Mouse (Mus musculus) kidney, postnatal 14 days (tissue): ENCODE measurements around the gene Gm10197.

Experiments
- DNase-seq: peaks from one replicate; pipeline ENCODE4 v3.0.0; 2022; ENCODE audit warnings: mixed read lengths

Gene Gm10197

DNA sequence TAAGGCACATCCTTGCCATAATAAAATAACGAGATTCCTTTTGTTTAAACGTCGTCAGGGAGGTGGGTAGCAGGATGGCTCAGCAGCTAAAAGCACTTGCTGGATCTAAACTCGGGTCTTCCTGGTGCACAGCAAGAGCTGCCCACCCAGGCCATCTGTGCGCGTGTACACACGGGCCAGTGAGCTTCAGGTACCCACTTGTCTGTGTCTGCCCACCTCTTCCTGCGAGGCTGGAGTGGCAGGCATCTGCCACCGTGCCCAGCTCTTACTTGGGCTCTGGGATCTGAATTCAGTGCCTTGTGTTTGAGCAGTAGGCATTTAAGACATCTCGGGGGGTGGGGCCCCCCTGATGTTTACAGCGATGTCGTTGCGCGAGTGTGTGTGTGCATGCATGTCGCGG, 16.5 kb downstream of the Gm10197 start:
- DNase-seq = no peak

DNA sequence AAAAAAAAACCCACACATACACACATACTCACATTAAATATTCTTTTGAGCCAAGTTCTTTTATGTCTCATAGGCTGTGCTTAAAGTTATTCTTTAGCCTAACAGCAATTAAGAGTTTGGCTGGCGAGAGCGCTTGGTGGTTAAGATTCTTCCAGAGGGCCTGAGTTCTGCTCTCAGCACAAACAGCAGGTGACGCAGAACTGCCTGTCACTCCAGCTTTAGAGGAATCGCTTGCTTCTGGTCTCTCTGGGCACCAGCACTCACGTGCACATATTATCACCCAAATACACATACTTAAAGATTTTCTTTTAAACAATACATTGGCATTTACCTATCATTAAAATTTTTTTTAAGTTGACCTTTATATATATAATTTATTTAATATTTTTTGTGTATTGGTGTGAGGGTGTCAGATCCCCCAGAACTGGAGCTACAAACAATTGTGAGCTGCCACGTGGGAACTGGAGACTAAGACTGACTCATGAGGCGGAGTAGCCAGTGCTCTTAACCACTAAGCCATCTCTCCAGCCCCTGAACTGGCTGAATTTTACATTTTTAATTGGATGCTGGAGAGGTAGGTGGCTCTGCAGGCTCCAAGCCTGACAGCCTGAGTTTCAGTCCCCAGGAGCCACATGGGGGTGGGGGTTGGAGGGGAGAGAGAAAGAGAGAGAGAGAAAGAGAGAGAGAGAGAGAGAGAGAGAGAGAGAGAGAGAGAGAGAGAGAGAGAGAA, 17.1 kb downstream of the Gm10197 start:
- no peak for DNase-seq

DNA sequence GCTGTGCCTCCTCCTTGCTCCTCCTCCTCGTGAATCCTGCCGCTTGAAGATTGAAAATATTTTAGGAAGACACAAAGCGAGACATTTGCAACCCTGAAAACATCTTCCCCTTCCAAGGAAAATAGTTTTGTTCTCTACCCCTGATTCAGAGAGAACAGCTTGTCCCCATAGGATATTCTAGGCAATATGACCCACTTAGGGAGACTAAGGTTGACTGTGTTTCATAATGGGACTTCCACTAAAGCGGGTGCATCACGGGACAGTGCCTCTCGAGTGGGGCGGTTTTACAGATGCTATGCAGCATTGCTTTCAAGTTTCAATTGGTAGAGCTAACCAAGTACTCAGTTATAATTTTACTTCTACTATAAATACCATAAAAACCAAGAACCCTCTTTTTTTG, 17.7 kb downstream of the Gm10197 start:
- DNase-seq = no peak

DNA sequence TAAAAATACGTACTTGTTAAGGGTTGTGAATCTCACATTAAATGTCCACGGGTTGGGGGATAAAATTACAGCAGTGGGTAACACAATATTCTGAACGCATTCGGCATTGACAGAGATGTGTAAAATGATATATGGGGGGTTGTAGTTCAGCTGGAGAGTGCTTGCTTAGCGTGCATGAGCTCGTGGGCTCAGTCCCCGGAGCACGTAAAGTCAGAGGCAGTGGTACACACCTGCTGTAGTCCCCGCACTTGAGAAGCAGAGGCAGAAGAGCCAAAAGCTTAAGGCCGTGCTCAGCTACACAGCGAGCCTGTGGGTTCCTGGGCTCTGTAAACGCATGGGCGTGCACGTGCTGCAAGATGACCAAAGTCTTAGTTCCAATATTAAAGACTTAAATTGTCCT, 25.8 kb downstream of the Gm10197 start:
- no peak for DNase-seq

DNA sequence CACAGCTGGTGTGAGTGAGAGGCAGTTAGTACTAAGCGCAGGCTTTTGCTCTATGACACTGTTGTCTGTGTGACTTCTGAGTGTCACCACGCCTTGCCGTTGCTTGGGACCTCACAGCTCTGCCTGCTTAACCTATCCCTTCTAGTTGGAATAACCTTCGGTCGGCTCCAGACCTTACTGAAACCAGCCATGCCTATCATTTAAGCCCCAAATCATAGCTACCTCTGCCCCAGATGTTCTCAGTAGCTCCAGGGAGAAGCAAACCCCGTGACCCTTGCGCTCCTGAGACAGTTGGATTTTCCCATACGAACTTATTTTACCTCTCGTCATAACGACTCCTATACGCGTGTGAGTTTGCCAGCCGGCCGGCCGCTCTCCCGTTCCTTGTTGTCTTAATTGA, 27.5 kb downstream of the Gm10197 start:
- peak; percentile 46 for DNase-seq

DNA sequence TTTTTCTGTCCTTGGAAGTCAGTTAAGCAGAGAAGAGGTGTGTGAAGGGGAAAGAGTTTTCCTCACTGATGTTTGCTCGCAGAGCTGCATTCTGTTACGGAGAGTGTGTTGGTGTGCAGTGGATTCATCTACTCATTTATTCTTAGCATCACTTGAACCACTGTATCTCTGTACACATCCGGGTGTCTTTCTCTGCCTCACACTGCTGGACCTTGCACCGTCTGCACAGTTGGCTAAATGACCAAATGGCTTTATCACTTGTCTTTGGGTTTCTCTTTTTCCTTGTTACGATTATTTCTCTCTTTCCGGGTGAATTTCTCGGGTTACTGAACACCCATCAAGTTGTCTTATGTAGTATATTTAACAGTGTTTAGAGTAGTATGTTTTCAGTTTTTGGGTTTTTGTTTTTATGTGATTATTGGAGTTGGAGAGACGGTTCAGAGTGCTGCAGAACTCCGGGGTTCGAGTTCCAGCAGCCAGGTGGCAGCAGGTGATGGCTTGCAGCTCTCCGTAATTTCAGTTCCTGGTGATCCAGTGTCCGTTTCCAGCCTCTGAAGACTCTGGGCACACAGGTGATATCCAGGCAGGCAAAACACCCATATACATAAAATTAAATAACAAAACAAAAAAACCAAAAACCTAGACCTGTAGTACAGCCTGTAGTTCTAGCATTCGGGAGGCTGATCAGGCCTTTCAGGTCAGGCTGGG, 28.2 kb downstream of the Gm10197 start:
- DNase-seq = no peak

DNA sequence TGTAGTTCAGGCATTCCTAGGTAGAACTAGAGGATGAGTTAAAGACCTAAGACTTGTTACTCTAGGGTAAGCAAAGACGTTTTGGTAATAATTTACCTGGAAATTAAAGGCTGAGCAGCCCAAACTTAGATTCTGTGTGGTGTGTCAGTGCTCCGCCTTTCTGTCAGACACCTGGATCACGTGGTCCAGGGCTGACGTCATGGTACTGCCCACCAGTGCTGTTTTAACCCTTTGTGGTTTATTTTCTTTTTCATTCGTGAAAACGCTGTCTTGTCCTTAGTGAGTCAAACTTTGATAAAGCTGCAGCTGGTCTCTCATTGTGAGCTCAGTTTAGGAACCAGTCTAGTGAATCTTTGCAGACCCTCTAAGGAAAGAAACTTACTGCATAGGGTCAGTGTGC, 31.1 kb downstream of the Gm10197 start:
- DNase-seq = peak; percentile 77

DNA sequence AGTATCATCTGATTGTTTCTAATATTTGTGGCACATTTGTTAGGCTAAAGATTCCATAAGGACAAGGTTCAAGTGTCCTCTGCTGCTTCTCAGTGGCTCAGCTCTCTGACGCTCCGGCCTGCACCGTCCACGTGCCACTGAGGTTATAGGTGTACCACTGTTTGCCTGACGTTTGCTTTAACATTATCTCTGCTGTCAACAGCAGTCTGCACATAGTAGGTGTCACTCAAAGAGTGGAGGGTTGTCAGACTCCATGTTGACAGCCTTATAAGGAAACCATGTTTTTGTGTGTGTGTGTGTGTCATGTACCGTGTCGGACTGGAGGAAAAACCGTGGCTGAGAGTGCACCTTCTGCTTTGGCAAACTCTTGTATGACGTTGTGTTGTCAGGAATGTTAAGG, 36.3 kb downstream of the Gm10197 start:
- DNase-seq = no peak

DNA sequence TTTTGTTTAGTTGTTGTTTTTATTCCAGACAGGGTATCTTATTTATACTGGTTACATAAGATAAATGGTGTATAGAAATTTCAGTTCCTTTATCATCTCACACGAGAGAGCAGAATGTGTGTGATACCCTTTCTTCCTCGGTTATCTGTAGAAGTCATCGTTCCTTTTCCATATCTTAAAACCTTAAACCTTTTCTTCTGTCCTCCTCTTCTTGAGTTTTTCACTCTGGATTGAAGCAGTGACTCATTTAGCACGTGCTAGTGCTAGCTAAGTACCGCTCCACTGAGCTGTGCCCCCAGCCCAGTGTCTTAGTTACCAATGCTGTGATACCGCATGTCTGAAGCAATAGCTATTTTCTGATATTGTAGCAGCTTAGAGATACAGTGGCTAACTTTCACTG, 37.8 kb downstream of the Gm10197 start:
- DNase-seq = no peak

DNA sequence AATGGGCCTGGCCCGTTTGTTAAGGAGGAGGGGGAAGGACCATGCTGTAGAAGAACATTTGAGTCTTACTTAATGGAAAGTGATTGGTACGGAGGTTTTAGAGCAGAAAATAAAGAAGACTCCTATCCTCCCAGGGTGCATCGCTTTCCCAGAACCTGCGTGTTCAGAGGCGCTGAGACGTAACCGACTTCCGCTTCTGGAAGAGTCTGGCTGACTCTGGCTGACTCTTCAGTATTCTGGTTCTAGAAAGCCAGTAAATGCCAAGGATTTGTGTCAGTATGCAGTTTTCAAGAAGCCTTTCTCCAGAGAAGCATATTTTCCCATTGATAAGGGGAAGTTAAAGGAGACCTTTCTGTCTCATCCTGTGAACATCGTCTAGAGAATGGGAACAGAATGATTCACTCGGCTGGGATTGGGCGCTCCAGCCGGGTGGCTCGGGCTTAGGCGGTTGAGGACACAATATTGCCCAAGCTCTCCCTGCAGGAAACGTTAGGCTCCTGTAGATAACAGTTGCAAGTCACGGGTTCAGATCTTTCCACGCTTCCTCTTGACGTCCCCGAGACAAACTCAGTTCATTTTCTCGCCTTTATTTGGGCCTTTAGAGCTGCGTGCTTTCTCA, 39.6 kb downstream of the Gm10197 start:
- DNase-seq = no peak

DNA sequence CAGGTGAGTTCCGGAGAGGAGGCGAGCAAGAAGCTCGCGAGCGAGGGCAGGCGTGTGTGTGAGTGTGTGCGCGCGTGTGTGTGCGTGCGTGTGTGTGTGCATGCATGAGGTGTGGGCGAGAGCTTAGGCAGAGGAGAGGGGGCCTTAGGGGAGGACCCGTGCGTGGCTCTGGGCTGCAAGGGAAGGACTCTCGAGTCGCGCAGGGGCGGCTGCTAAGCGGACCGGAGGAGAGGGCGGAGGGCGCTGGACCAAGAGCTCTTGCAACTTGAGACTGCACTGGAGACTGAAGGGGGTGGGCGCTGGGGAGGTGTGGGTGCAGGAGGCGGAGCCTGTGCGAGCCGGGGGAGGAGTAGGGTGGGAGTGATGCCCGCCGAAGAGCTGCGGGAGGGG, 41.6 kb downstream of the Gm10197 start:
- peak; percentile 91 for DNase-seq

DNA sequence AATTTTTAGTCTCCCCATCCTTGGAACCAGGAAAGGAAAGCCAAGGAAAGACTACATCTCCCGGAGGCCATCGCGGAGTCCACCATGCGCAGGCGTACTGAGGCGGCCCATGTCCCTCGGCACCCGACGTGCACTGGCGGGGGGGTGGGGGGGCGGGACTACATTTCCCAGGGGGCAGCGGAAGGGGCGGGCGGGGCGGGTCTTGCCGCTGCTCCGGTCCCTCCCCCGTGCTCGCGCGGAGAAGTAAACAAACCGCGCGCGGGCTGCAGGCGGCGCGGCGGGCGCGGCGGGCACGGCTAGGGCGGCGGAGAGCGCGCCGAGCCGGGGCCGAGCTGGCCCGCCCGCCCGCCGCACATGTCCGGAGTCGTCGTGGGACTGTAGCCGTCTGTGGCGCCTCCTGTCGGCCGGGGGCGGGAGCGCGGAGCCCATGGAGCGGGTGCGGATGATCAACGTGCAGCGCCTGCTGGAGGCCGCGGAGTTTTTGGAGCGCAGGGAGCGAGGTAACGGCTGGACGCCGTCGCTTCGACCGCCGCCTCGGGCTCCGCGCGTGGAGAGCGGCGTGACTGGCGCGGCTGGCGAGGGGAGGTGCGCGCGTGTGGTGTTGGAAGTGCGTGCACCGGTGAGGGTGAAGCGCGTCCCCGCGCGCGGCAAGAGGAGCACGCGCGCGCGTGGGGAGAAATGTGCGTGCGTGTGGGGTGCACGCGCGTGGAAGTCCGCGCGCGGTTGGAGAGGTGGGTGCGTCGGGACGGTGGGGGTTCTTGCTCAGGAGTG, 42.2 kb downstream of the Gm10197 start:
- peak; percentile 94 for DNase-seq

DNA sequence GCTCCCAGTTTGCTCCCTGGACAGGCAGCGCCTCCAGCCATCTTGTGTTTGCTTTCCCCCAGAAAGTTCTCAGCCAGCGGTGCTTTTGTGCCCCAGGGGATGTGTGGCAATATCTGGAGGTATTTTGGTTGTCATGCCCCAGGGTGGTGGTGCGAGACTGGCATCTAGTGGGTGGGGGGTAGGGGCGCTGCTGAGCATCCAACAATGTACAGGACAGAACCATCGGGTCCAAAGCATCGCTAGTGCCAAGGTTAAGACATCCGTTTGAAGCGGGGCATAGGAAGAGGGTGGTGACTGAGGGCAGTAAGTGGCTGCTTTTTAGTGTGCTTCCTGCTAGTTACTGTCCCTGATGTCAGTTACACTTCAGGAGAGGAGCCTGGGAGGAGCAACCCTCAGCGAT, 43.5 kb downstream of the Gm10197 start:
- DNase-seq = no peak

DNA sequence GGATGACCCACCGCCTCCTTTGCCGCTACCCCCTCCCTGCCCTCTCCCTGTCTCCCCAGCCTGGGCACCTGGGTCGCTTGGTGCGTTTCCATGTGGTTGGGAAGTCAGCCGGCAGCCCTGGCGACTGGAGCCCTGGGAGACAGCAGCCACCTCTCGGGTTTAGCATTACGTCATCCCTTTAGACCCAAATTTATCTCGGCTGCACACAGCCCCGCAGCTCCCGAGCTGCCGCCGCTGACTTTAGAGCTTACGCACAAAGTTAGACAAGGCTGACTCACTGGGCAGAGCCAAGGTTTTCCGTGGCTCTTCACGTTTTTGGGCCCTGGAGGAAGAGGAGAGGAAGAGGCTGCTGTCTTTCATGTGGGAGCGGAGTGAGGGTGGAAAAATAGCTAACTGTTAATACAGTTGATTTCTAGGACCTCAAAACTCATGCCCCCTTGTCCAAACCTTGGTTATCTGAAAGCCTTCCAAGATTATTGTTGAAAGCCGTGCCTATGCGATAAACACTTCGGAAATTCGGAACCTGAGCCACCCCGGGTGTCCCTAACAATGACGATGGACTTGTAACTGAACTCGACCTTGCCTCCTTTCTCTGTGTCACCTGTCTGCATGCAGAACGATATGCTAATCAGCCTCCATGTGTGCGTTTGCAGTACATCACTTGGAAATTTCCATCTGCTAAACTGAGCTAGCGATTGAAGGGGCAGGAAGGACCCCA, 45.8 kb downstream of the Gm10197 start:
- peak; percentile 48 for DNase-seq

DNA sequence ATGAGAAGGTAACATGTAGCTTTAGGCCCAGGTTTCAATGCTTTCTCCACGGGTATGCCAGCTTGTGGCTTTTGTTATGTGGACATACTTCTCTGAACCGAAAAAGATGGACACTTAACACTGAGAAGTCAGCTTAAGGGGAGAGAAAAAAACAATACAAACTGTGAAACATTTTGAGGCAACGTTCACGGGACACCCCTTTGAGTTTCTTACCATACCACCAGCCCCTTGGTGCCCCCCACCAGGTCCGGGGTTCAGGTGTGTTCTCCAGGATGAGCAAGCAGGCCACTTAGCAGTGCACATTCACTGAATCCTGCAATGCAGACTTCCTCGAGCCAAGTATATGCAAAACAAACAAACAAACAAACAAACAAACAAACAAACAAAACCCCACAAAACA, 46.7 kb downstream of the Gm10197 start:
- DNase-seq = no peak

DNA sequence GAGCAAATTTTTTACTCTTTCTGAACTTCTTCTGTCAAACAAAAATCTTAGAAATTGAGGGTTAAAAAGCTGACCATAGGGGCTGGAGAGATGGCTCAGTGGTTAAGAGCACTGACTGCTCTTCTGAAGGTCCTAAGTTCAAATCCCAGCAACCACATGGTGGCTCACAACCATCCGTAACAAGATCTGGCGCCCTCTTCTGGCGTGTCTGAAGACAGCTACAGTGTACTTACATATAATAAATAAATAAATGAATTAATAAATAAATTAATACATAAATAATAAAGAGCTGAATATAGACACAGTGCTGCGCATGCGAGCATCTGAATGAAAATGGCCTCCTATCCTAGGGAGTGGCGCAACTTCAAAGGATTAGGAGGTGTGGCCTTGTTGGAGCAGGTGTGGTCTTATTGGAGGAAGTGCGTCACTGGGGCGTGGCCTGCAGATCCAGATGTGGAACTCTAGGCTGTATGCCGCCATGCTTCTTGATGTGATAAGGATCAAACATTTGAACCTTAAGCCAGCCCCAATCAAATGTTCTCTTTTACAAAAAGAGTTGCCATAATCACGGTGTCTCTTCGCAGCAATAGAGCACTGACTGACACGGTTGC, 49.0 kb downstream of the Gm10197 start:
- no peak for DNase-seq
